Mouse (Mus musculus): ENCODE measurements around the gene Gm13420.
"Not testable (repeated sequence)": the region's sequence is repeated elsewhere in the genome, so short reads cannot be mapped to it uniquely, and the experiment has no call there.

Gene Gm13420

GRCm38 (mm10) chr2:29751497-29751896 is at the start of gene Gm13420:
Gene Gm13420 (minus strand): TSS chr2:29751685.
- no peak for DNase-seq (ENCODE audit: low read depth, low spot score)

GRCm38 (mm10) chr2:29792772-29793487 is 41.4 kb upstream of the Gm13420 start:
- DNase-seq (ENCODE audit: low read depth, low spot score), result no peak

GRCm38 (mm10) chr2:29787937-29788681 is 36.6 kb upstream of the Gm13420 start, which contains the start of gene Trub2:
Gene Trub2 (minus strand): TSS chr2:29788502.
- DNase-seq (ENCODE audit: low read depth, low spot score), result peak; percentile 68

GRCm38 (mm10) chr2:29787104-29787917 is 35.8 kb upstream of the Gm13420 start, which contains the start of gene Coq4:
Gene Coq4 (plus strand): TSS chr2:29787493.
- DNase-seq (ENCODE audit: low read depth, low spot score), result peak; percentile 86

GRCm38 (mm10) chr2:29784290-29784689 is 32.8 kb upstream of the Gm13420 start:
- DNase-seq (ENCODE audit: low read depth, low spot score), result no peak

GRCm38 (mm10) chr2:29781256-29781655 is 29.8 kb upstream of the Gm13420 start:
- DNase-seq (ENCODE audit: low read depth, low spot score), result not testable (repeated sequence)

- DNase-seq (ENCODE audit: low read depth, low spot score), result no peak
These were observed 21.8 kb upstream of the Gm13420 start for GRCm38 (mm10) chr2:29773323-29773722.

- DNase-seq (ENCODE audit: low read depth, low spot score), result no peak
These were observed 20.4 kb upstream of the Gm13420 start for GRCm38 (mm10) chr2:29771611-29772461.

GRCm38 (mm10) chr2:29770162-29770561 is 18.7 kb upstream of the Gm13420 start:
- no peak for DNase-seq (ENCODE audit: low read depth, low spot score)

GRCm38 (mm10) chr2:29768901-29769300 is 17.4 kb upstream of the Gm13420 start:
- no peak for DNase-seq (ENCODE audit: low read depth, low spot score)

- DNase-seq (ENCODE audit: low read depth, low spot score), result no peak
These were observed 16.7 kb upstream of the Gm13420 start for GRCm38 (mm10) chr2:29767976-29768709.

GRCm38 (mm10) chr2:29764831-29765230 is 13.3 kb upstream of the Gm13420 start:
- DNase-seq (ENCODE audit: low read depth, low spot score), result no peak

GRCm38 (mm10) chr2:29755693-29756092 is 4.2 kb upstream of the Gm13420 start:
- DNase-seq (ENCODE audit: low read depth, low spot score), result no peak

- DNase-seq (ENCODE audit: low read depth, low spot score), result no peak
These were observed 912 bp upstream of the Gm13420 start for GRCm38 (mm10) chr2:29752397-29752796.

- DNase-seq (ENCODE audit: low read depth, low spot score), result no peak
These were observed 3.0 kb downstream of the Gm13420 start for GRCm38 (mm10) chr2:29748499-29748898.

- DNase-seq (ENCODE audit: low read depth, low spot score), result no peak
These were observed 3.6 kb downstream of the Gm13420 start for GRCm38 (mm10) chr2:29747852-29748251.

- no peak for DNase-seq (ENCODE audit: low read depth, low spot score)
These were observed 4.2 kb downstream of the Gm13420 start for GRCm38 (mm10) chr2:29747188-29747782.

GRCm38 (mm10) chr2:29744256-29744655 is 7.2 kb downstream of the Gm13420 start:
- no peak for DNase-seq (ENCODE audit: low read depth, low spot score)

- no peak for DNase-seq (ENCODE audit: low read depth, low spot score)
These were observed 10.3 kb downstream of the Gm13420 start for GRCm38 (mm10) chr2:29741207-29741606.

- no peak for DNase-seq (ENCODE audit: low read depth, low spot score)
These were observed 12.1 kb downstream of the Gm13420 start for GRCm38 (mm10) chr2:29739368-29739767.

Measured in WW6 (cell line).